Mouse (Mus musculus) liver, embryonic 14.5 days (tissue): ENCODE results near the gene Lgr6.

ENCODE experiments used
- CTCF ChIP-seq: IDR thresholded peaks from 2 replicates; pipeline ENCODE4 v1.5.1; 2016; ENCODE audit warnings: antibody characterized with exemption, low read depth, control low read depth
- EP300 ChIP-seq: IDR thresholded peaks from 2 replicates; pipeline ENCODE4 v1.6.1; 2016; ENCODE audit warnings: antibody characterized with exemption, low read depth

DNA sequence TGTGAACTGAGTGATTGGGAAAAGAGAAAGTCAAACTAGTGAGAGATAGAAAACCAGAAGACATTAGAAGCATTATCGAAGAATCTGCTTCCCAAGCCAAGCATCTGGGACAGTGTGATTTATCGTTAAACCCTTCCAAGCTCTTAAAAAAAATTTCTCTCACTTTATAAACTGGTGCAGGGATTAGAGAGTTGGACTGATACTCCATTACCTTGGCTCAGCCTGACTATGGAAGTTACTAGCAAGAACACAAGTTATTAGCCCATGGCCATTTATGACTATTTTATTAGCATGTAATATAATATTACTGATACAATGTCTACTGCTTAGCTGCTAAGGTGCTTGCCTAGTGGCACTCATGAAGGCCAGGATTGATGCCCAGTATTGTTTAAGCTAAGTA, 60.6 kb downstream of the Lgr6 start:
- TF ChIP-seq CTCF (no peak), EP300 (no peak)
